Mouse (Mus musculus): ENCODE data around the gene Spin1.
"Not testable (repeated sequence)": the region's sequence is repeated elsewhere in the genome, so short reads cannot be mapped to it uniquely, and the experiment has no call there.

Spin1 gene

GRCm38 (mm10) chr13:51100233-51101015 lies at the start of gene Spin1:
Spin1 (plus strand) TSS chr13:51100880.
- DNase-seq, result peak; percentile 87 to 90

- DNase-seq, result no peak
Measured at GRCm38 (mm10) chr13:51051016-51051415, 49.7 kb upstream of the Spin1 start.

- no peak for DNase-seq
Measured at GRCm38 (mm10) chr13:51052408-51052807, 48.3 kb upstream of the Spin1 start.

DNA sequence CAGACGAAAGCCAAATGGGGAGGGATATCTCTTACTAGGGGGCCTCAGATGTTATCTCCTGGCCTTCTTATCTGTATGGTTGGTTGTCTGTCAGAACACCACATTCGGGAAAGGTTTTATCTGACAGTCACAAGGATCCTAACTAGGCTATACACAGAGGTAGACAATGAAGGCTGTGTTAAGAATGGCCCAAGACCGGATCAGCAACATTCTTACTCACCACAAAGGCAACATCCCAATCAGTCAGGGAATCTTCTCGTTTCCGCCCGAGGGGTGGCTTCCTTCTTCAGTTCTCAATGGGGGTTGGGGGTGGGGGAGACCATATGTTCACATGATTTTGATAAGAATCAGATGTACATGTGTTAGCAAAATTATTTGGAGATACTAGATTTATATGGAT lies 37.7 kb upstream of the Spin1 start:
- DNase-seq, result no peak

DNA sequence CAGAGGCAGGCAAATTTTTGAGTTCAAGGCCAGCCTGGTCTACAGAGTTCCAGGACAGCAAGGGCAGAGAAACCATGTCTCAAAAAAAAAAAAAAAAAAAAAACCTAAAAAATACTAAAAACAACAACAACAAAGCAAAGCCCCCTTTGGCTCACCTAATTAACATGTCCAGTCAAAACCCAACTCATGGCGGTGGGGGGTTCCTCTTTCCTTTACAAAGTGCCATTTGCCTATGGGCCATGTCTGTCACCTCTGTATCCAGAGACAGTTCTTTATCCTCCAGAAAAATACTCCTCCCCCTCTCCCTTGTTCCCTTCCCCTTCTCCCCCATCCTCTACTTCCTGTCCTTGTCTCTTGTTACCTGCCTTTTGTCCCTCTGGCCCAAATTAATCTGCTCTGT lies 37.0 kb upstream of the Spin1 start:
- DNase-seq, result no peak

GRCm38 (mm10) chr13:51064429-51064828 lies 36.3 kb upstream of the Spin1 start:
- DNase-seq, result no peak

DNA sequence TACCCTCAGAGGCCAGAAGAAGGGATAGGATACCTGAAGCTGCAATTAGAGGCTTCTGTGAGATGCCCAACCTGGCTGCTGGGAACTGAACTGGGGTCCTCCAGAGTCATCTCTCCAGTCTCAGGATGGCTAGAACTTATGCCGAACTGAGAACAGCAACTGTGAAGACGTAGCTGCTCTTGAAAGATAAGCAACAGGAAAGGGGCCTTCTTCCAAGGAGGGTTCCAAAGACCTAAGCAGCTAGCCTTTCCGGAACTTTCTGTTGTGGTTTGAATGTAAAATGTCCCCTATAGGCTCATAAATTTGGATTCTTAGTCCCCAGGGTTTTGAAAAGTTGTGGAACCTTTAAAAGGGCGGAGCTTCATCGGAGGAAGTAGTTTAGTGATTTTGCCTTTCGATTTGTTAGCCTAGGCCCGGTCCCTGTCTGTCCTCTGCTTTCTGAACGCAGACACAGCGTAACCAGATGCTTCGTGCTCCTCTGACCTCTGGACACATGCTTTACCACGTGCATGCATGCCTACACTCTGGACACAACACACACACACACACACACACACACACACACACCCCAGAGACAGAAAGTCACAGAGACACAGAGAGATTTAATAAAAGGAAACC lies 29.5 kb upstream of the Spin1 start:
- no peak for DNase-seq

- peak in 1 of 2 experiments; percentile 24 for DNase-seq
Measured at GRCm38 (mm10) chr13:51071763-51072276, 28.9 kb upstream of the Spin1 start.

DNA sequence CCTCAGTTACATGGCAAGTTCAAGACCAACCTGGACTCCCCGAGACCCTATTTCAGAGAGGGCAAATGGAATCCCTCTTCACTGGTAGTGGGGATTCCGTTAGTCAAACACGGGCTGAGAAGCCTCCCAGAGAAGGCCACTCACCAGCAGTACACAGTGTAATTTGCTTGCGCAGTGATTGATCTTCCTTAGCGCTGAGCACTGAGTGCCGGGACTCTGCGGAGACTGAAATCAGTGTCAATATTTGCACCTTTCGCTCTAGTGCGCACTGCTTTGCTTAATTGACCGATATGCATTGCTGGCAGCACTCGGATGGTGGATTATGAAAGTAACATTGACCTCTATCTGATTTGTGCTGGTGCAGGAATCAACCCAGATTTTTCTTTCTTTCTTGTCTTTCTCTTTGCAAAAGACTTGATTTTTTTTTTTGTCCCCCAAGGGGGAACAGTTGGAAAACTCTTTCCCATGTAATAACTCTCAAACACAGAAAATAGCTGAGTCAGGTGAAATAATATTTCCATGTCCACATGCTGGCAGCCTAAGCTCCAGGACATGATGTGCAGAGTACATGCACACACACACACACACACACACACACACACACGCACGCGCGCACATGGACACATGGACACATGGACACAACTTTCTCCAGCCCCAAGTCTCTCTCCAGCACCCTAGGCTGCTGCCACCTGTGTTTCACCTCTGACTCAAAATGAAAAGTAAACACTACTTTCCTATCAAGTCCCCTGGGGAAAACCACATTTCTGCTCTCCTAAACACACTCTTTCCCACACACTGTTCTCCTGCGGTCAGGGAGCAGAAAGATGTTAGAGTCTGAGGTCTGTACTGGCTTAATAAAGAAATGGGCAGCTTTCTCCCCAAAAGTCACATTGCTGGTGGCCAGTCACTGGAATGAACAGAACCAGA lies 27.5 kb upstream of the Spin1 start:
- DNase-seq, result no peak

- no peak for DNase-seq
Measured at GRCm38 (mm10) chr13:51074081-51074680, 26.5 kb upstream of the Spin1 start.

- not testable (repeated sequence) for DNase-seq
Measured at GRCm38 (mm10) chr13:51076191-51076590, 24.5 kb upstream of the Spin1 start.

- not testable (repeated sequence) for DNase-seq
Measured at GRCm38 (mm10) chr13:51078586-51078985, 22.1 kb upstream of the Spin1 start.

- no peak for DNase-seq
Measured at GRCm38 (mm10) chr13:51080801-51081200, 19.9 kb upstream of the Spin1 start.

DNA sequence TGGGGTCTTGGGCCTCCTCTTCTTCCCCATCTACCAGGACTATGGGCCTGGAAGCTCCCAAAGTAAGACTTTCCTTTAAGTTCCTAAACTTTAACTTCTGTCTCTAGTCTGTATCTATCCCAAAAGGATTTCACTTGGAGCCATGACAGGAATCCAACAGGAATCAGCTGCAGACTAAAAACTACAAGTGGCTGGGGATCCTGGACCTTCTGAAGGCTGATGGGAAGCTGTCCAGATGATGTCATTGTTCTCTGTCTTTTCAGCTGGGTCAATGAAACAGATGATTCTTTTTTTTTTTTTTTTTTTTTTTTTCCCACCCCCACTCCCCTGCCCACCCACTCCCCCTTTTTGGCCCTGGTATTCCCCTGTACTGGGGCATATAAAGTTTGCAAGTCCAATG lies 16.4 kb upstream of the Spin1 start:
- DNase-seq, result no peak

DNA sequence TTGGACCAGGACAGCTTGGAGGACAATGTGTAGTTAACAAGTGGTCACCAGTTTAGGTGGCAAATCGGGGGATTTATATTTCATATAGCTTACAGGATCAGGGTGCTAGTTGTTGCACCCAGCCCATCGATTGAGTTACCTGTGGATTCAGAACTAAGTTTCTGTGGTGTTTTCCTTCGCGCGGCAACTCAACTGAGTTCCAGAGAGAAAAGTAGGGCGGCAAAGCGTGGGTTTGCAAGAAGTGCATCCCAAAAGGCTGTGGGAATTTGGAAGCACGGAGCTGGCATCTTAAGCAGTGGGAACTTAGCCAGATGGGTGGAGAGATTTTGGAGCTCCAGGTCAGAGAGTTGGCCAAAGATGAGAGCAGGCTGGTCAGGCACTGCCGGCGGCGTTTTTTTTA lies 14.7 kb upstream of the Spin1 start:
- no peak for DNase-seq

DNA sequence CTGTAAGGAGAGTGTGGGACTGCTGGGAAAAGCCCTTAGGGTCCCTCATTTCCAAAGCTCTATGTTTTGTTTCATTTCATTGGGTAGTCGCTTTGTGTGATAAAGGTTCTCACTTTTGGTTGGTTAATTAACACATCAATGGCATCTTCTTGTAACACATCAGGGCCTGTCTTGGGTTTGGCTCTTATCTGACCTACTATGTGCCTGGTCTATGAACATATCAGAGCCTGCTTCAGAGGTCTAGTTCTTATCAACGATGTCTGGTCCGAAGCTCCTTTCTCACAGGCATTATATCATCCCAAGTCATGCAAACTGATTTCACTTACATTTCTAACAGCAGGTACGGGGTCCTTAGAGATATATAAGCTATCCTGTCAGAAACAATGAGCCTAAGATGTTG lies 13.4 kb upstream of the Spin1 start:
- DNase-seq, result no peak

GRCm38 (mm10) chr13:51088207-51088606 lies 12.5 kb upstream of the Spin1 start:
- no peak for DNase-seq

- DNase-seq, result no peak
Measured at GRCm38 (mm10) chr13:51089058-51089457, 11.6 kb upstream of the Spin1 start.

DNA sequence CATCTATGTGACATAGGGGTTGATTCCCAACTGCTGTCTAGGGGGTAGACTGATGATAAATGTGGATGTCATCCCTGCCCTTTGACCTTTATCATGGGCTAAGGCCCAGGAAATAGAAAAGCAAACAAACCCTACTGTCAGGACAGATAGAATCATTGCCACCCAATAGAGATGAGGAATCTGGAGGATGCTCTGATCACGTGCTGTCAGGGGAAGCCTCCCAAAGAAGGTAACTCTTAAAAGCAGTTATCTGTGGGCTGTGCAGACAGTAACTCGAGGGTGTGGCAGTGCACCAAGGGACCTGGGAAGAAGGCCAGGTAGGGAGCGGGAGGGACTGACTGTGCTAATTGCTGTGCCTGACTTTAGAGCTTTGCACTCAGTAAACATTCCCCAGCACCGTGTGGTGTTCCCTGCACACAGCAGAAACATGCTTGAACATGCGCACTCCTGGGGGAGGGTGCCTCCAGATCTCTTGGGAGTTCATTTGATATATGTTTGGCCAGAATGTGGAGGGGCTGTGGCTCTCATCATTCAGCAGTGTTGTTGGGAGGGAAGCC lies 10.5 kb upstream of the Spin1 start:
- no peak for DNase-seq

GRCm38 (mm10) chr13:51093430-51093829 lies 7.2 kb upstream of the Spin1 start:
- no peak for DNase-seq

DNA sequence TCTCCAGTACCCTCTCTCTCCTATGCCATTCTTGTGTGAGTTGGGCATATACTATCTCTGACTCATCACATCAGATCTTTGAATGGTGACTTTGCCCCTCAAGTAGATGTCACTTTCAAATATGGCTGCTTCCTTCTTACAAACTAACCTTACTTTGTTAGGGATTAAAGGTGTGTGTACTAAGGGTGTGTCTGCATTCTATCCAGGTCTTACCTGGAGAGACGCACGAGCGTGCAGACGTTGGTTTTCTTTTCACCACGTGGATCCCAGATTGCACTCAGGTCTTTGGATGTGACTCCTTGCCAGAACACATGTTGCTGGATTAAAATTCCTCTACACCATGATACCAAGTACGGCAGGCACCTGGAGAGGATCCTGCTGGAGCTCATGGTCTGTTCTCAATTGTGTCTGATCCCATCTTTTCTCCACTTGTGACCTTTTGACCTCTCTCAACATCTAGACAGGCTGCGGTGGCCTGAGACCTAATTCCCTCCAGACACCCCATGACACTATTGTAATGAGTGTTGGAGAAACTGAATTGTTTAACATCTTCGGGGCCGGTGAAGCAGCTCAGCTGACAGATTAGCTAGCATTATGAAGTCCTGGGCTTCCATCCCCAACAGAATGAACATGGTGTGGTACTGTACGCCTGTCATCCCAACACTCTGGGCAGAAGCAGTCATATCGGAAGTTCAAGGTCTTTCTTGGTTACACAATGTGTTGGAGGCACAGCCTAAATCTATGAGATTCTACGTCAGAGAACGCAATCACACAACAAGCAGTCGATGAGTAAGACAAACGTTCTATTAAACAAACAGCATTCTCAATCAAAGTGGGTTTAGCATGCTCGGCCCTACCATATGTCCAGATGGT lies 6.1 kb upstream of the Spin1 start:
- DNase-seq, result no peak

All from lung, postnatal 4 days (tissue).